In genomic region chr5:142798190-142798589, GRCm38 (mm10) we compare ENCODE assay signal across 17 mouse cellular contexts. TPM values are rescaled to one million over a fixed set of nuclear protein-coding genes. Genes with fewer than 3 reads are reported as not detected.
A peak's percentile ranks its signal among the peaks of the same experiment; 100 is the strongest.
DNase-seq lines count a peak whose midpoint lies in the region; ATAC-seq and TF ChIP-seq lines count a peak whose summit lies in the region.
"Had no signal": no experiment of that assay in that cellular context is flagged by ENCODE, and none has a peak within 500 bp of the region (broad histone marks: within the 10 kb centered on the region; RNA-seq: fewer than 3 reads in every experiment).

No protein-coding gene starts in this region.

- no peaks in the 10 kb centered on the region for H3K27me3 ChIP-seq in forebrain, embryonic 15.5 days
- H3K27me3 ChIP-seq in forebrain, embryonic 14.5 days (replicated peaks; ENCODE audit: control insufficient read depth, insufficient read depth, low read length) = no peaks in the 10 kb centered on the region
- H3K27me3 ChIP-seq in heart, embryonic 15.5 days = no peaks in the 10 kb centered on the region
- no peaks in the 10 kb centered on the region for H3K27me3 ChIP-seq in heart, adult 2 months (ENCODE audit: control insufficient read depth, insufficient read depth, low read length)
- H3K27me3 ChIP-seq in limb, embryonic 13.5 days = no peaks in the 10 kb centered on the region
- no peaks in the 10 kb centered on the region for H3K27me3 ChIP-seq in limb, embryonic 10.5 days (ENCODE audit: low read depth, poor library complexity, severe bottlenecking)
- H3K27me3 ChIP-seq: embryonic facial prominence, embryonic 15.5 days; neural tube, embryonic 12.5 days had no signal

- H3K4me3 ChIP-seq in forebrain, embryonic 15.5 days = no peak overlapping the region
- no peak overlapping the region for H3K4me3 ChIP-seq in forebrain, embryonic 14.5 days (ENCODE audit: low read depth, low read length)
- H3K4me3 ChIP-seq in heart, embryonic 15.5 days = no peak overlapping the region
- H3K4me3 ChIP-seq in heart, adult 2 months = no peak overlapping the region
- no peak overlapping the region for H3K4me3 ChIP-seq in limb, embryonic 13.5 days
- no peak overlapping the region for H3K4me3 ChIP-seq in limb, embryonic 10.5 days
- H3K4me3 ChIP-seq: embryonic facial prominence, embryonic 15.5 days; forebrain, embryonic 10.5 days; neural tube, embryonic 12.5 days had no signal

- intact Hi-C loops in heart, adult 2 months (cut with DNase I) = no loop called here

- no peaks in the 10 kb centered on the region for H3K9me3 ChIP-seq in forebrain, embryonic 15.5 days
- H3K9me3 ChIP-seq in forebrain, embryonic 14.5 days (replicated peaks; ENCODE audit: control insufficient read depth, low read length) = no peaks in the 10 kb centered on the region
- no peaks in the 10 kb centered on the region for H3K9me3 ChIP-seq in heart, embryonic 15.5 days (replicated peaks)
- no peaks in the 10 kb centered on the region for H3K9me3 ChIP-seq in limb, embryonic 13.5 days
- no peaks in the 10 kb centered on the region for H3K9me3 ChIP-seq in limb, embryonic 10.5 days (replicated peaks)
- H3K9me3 ChIP-seq: embryonic facial prominence, embryonic 15.5 days; forebrain, embryonic 10.5 days; neural tube, embryonic 12.5 days had no signal

- no peak for TF ChIP-seq CTCF in heart, adult 2 months (IDR thresholded peaks at IDR 0.05)

- H3K27ac ChIP-seq in forebrain, embryonic 15.5 days (replicated peaks) = 0 out of 2 replicates have a peak overlapping the region, but pooled peaks have one; percentile 0
- no peak overlapping the region for H3K27ac ChIP-seq in forebrain, embryonic 14.5 days (ENCODE audit: low read depth, low read length)
- peak overlapping the region; percentile 59 for H3K27ac ChIP-seq in heart, embryonic 15.5 days
- no peak overlapping the region for H3K27ac ChIP-seq in heart, adult 2 months
- 0 out of 2 replicates have a peak overlapping the region, but pooled peaks have one; percentile 23 for H3K27ac ChIP-seq in limb, embryonic 13.5 days
- no peak overlapping the region for H3K27ac ChIP-seq in limb, embryonic 10.5 days
- H3K27ac ChIP-seq: forebrain, embryonic 10.5 days; neural tube, embryonic 12.5 days had no signal

- peaks cover 94% of the 10 kb centered on the region for H3K4me1 ChIP-seq in forebrain, embryonic 15.5 days
- peaks cover 44% of the 10 kb centered on the region for H3K4me1 ChIP-seq in forebrain, embryonic 14.5 days (ENCODE audit: control insufficient read depth, insufficient read depth, low read length)
- H3K4me1 ChIP-seq in heart, embryonic 15.5 days (replicated peaks) = peaks cover 87% of the 10 kb centered on the region
- peaks cover 21% of the 10 kb centered on the region for H3K4me1 ChIP-seq in heart, adult 2 months (ENCODE audit: control insufficient read depth, insufficient read depth, low read length)
- peaks cover 84% of the 10 kb centered on the region for H3K4me1 ChIP-seq in limb, embryonic 13.5 days
- H3K4me1 ChIP-seq in limb, embryonic 10.5 days = peaks cover 31% of the 10 kb centered on the region

- no peak overlapping the region for H3K4me2 ChIP-seq in forebrain, embryonic 15.5 days (replicated peaks)
- no peak overlapping the region for H3K4me2 ChIP-seq in forebrain, embryonic 14.5 days (ENCODE audit: low read length)
- peak overlapping the region; percentile 21; the same call in 1 of the 2 replicates for H3K4me2 ChIP-seq in heart, embryonic 15.5 days
- no peak overlapping the region; the same call in 1 of the 2 replicates for H3K4me2 ChIP-seq in limb, embryonic 13.5 days (replicated peaks)
- H3K4me2 ChIP-seq: embryonic facial prominence, embryonic 15.5 days; neural tube, embryonic 12.5 days had no signal

- no peak for TF ChIP-seq EP300 in heart, adult 2 months (IDR thresholded peaks at IDR 0.05; ENCODE audit: insufficient read depth, low read depth, low read length)

- no peak for DNase-seq in forebrain, embryonic 14.5 days (ENCODE audit: low spot score)
- DNase-seq in heart, adult 2 months = no peak
- no peak for DNase-seq in limb, embryonic 10.5 days (ENCODE audit: low spot score)
- peak; percentile 73 for DNase-seq in ZHBTc4 (ENCODE audit: low read depth, low spot score)
- no peak for DNase-seq in frontal cortex, postnatal 25 days (ENCODE audit: low spot score in 2 of 2)
- DNase-seq: cerebellum, adult 2 months; cerebellum, postnatal 36 days; gastrocnemius, postnatal 14 days; liver; right cerebral cortex, postnatal 4 days had no signal

- no peak for TF ChIP-seq POLR2A in heart, adult 2 months (IDR thresholded peaks at IDR 0.05; ENCODE audit: insufficient read depth, low read depth, low read length)

- H3K9ac ChIP-seq in forebrain, embryonic 15.5 days (replicated peaks) = no peak overlapping the region
- no peak overlapping the region for H3K9ac ChIP-seq in forebrain, embryonic 14.5 days (ENCODE audit: low read length)
- H3K9ac ChIP-seq in heart, embryonic 15.5 days = 0 out of 2 replicates have a peak overlapping the region, but pooled peaks have one; percentile 7
- H3K9ac ChIP-seq in heart, adult 2 months (ENCODE audit: low read depth, low read length) = no peak overlapping the region
- peak overlapping the region; percentile 25 for H3K9ac ChIP-seq in limb, embryonic 13.5 days
- H3K9ac ChIP-seq: embryonic facial prominence, embryonic 15.5 days; neural tube, embryonic 12.5 days had no signal

- H3K36me3 ChIP-seq in forebrain, embryonic 15.5 days = no peaks in the 10 kb centered on the region
- peaks cover 32% of the 10 kb centered on the region for H3K36me3 ChIP-seq in forebrain, embryonic 14.5 days (ENCODE audit: control insufficient read depth, insufficient read depth, low read length)
- no peaks in the 10 kb centered on the region for H3K36me3 ChIP-seq in heart, embryonic 15.5 days
- no peaks in the 10 kb centered on the region for H3K36me3 ChIP-seq in heart, adult 2 months (ENCODE audit: control insufficient read depth, insufficient read depth, low read length)
- H3K36me3 ChIP-seq in limb, embryonic 13.5 days = peaks cover 40% of the 10 kb centered on the region
- peaks cover 81% of the 10 kb centered on the region for H3K36me3 ChIP-seq in limb, embryonic 10.5 days

- ATAC-seq in forebrain, embryonic 15.5 days (replicated peaks) = no peak
- no peak for ATAC-seq in forebrain, embryonic 14.5 days
- no peak; the same call in 1 of the 2 replicates for ATAC-seq in heart, embryonic 15.5 days (replicated peaks; ENCODE audit: insufficient number of reproducible peaks, insufficient read depth, low FRiP score, low read depth)
- no peak for ATAC-seq in limb, embryonic 13.5 days (ENCODE audit: low FRiP score, low read depth)
- ATAC-seq: CD4-positive, CD25-positive, alpha-beta regulatory T cell, adult 4 months had no signal

- 68% methylated on average over 12 of the region's 12 CpGs for WGBS in forebrain, embryonic 15.5 days
- WGBS in forebrain, embryonic 14.5 days = 86% methylated on average over 12 of the region's 12 CpGs
- WGBS in heart, embryonic 15.5 days = 57% methylated on average over 12 of the region's 12 CpGs
- 60% methylated on average over 12 of the region's 12 CpGs for whole genome bisulfite sequencing in heart, adult 2 months
- WGBS in limb, embryonic 13.5 days = 91% methylated on average over 12 of the region's 12 CpGs
- 94% methylated on average over 12 of the region's 12 CpGs for WGBS in limb, embryonic 10.5 days

- peaks cover 12% of the 10 kb centered on the region for H3K79me2 ChIP-seq in heart, adult 2 months (replicated peaks; ENCODE audit: control insufficient read depth, insufficient read depth, low read length)

RNA-seq across cellular contexts. Expression of gene Tnrc18, which starts 19.3 kb away (rescaled TPM):
- polyA plus RNA-seq in forebrain, embryonic 15.5 days (2015; fragmentation: Nextera tagmentation; extraction: Ambion mirVana) = 45.9 and 48.3 TPM in 2 replicates
- polyA plus RNA-seq in forebrain, embryonic 14.5 days (2014; fragmentation: Nextera tagmentation; extraction: Ambion mirVana) = 27.5 and 36.6 TPM in 2 replicates
- polyA plus RNA-seq in heart, embryonic 15.5 days (2015; fragmentation: Nextera tagmentation; extraction: Ambion mirVana) = 17.1 and 24.2 TPM in 2 replicates
- total RNA-seq in heart, adult 2 months (2021) = 10 to 100 TPM; 49.7 to 60.3 TPM
- polyA plus RNA-seq in heart, adult 2 months (2012; rRNA removed) = 15.1 and 18.5 TPM in 2 replicates
- 37.4 and 37.7 TPM in 2 replicates for polyA plus RNA-seq in limb, embryonic 13.5 days (2015; fragmentation: Nextera tagmentation; extraction: Ambion mirVana)
- 24.7 and 39.0 TPM in 2 replicates for polyA plus RNA-seq in limb, embryonic 10.5 days (2016; fragmentation: Nextera tagmentation; extraction: Ambion mirVana)

Comparison
In these comparisons a context has a peak if more than half of its experiments do, and no peak if none do; other contexts are left out.
1. H3K27ac ChIP-seq: peak in forebrain, embryonic 15.5 days (single experiment), heart, embryonic 15.5 days (single experiment) and limb, embryonic 13.5 days (single experiment); none in forebrain, embryonic 14.5 days (single experiment), heart, adult 2 months (single experiment) and limb, embryonic 10.5 days (single experiment).
2. H3K9ac ChIP-seq: peak in heart, embryonic 15.5 days (single experiment) and limb, embryonic 13.5 days (single experiment); none in forebrain, embryonic 15.5 days (single experiment), forebrain, embryonic 14.5 days (single experiment) and heart, adult 2 months (single experiment).